Mouse (Mus musculus) heart, adult 2 months (tissue): Measurements from ENCODE around the gene Rap1gap2. TPM values are rescaled to one million over a fixed set of nuclear protein-coding genes. Genes with fewer than 3 reads are reported as not detected.
"Not testable (repeated sequence)": the region's sequence is repeated elsewhere in the genome, so short reads cannot be mapped to it uniquely, and the experiment has no call there.

ENCODE experiments used
- DNase-seq, 2 experiments: peaks; one replicate each; pipeline ENCODE4 v3.0.0; 2021
- H3K27ac ChIP-seq: fragments of 200-600 bp; 2 replicates; pipeline ENCODE4 v1.8.1; 2022
- H3K27me3 ChIP-seq: fragments of 200-500 bp; 2 replicates; pipeline ENCODE4 v1.6.1; 2012; ENCODE audit warnings: mild to moderate bottlenecking, low read length, inconsistent platforms, mixed read lengths; ENCODE audit not compliant: control insufficient read depth, insufficient read depth
- H3K36me3 ChIP-seq: fragments of 200-500 bp; 2 replicates; pipeline ENCODE4 v1.6.1; 2012; ENCODE audit warnings: low read length, inconsistent platforms; ENCODE audit not compliant: control insufficient read depth, insufficient read depth
- H3K4me1 ChIP-seq: fragments of 200-500 bp; 2 replicates; pipeline ENCODE4 v1.6.1; 2011; ENCODE audit warnings: low read length; ENCODE audit not compliant: control insufficient read depth, insufficient read depth
- H3K4me3 ChIP-seq: fragments of 200-600 bp; 2 replicates; pipeline ENCODE4 v1.8.1; 2022
- H3K79me2 ChIP-seq: fragments of 200-500 bp; replicated peaks from 2 replicates; pipeline ENCODE4 v1.6.1; 2012; ENCODE audit warnings: mild to moderate bottlenecking, inconsistent platforms, low read length, moderate library complexity, mixed read lengths; ENCODE audit not compliant: control insufficient read depth, insufficient read depth
- H3K9ac ChIP-seq: fragments of 200-500 bp; 2 replicates; pipeline ENCODE4 v1.6.1; 2012; ENCODE audit warnings: low read depth, mild to moderate bottlenecking, control low read depth, inconsistent platforms, low read length, mixed read lengths
- CTCF ChIP-seq: fragments of 200-600 bp; IDR thresholded peaks from 2 replicates; pipeline ENCODE4 v1.8.1; 2022; ENCODE audit warnings: antibody characterized with exemption, mild to moderate bottlenecking, moderate library complexity
- EP300 ChIP-seq: fragments of 200-500 bp; IDR thresholded peaks from 2 replicates; pipeline ENCODE4 v1.6.1; 2011; ENCODE audit warnings: low read depth, low read length, control low read depth; ENCODE audit not compliant: insufficient read depth
- POLR2A ChIP-seq: fragments of 200-500 bp; IDR thresholded peaks from 2 replicates; pipeline ENCODE4 v1.6.1; 2011; ENCODE audit warnings: mild to moderate bottlenecking, low read depth, low read length, control low read depth; ENCODE audit not compliant: insufficient read depth
- WGBS: fragments of 180-500 bp; shearing (Covaris S2); methylation state at CpG from one replicate; pipeline ENCODE4 v1.1.7; 2018; 5-methylcytosine and 5-hydroxymethylcytosine counted together
- intact Hi-C: fragments of 180-260 bp; cut with DNase I; formaldehyde crosslinking; loops from one replicate; pipeline ENCODE4 v1.15.1; 2025
- polyA plus RNA-seq: library from polyadenylated mRNA; depleted of rRNA; stranded (reverse); fragments of >200 nt; gene quantifications from 2 replicates; pipeline ENCODE4 v1.2.3, GENCODE M21; 2012
- total RNA-seq, 2 experiments: library from RNA; stranded (reverse); gene quantifications; 2 replicates each; pipeline ENCODE4 v1.2.3; 2021

The Rap1gap2 gene
- total and polyA plus RNA-seq, 3 experiments, result 43.9 to 88.9 (median 82.7) TPM

DNA sequence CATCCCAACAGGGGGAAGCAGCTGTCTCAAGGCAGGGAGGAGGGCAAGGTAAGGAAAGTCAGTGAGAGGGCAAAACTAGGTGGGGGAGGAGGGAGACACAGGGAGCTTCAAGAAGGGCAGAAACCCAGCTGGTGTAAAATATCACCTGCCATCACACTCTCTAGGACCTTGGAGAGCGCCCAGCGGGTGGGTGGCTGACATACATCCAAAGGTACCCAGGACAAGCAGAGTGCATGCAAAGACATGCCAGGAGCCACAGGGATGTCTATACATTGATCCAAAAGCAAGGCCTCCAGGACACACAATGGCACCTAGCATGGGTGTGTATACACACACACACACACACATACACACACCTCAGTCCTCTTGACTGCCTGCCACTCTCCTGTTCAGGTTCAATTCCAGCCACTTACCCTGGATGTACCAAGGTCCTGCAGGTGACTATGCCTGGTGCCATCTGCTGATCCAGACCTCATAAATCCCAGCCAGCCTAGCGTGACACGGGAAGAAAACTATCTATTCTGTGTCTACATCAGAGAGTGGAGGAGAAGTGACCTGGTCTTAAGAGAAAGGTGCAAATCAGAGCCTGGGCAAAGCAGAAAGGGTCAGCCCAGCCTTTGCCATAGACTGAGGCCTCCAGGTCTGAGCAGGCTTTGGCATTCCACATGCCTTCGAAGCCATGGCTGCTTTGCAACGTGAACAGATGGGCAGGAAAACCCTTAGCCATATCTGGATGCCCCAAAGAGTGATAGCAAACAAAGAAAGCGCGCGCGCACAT, 25.6 kb downstream of the Rap1gap2 start:
- H3K27me3 ChIP-seq, result peaks cover 8% of the 10 kb centered on the region
- no peaks in the 10 kb centered on the region for H3K36me3 ChIP-seq
- H3K79me2 ChIP-seq, result no peaks in the 10 kb centered on the region
- no peak overlapping the region for H3K27ac ChIP-seq
- WGBS, result 58% methylated on average over 10 of the region's 10 CpGs
- no peaks in the 10 kb centered on the region for H3K4me1 ChIP-seq
- H3K9ac ChIP-seq, result no peak overlapping the region
- TF ChIP-seq EP300 (no peak), POLR2A (no peak), CTCF (no peak)
- no peak for DNase-seq
- H3K4me3 ChIP-seq, result no peak overlapping the region
- intact Hi-C loops, result no loop called here

DNA sequence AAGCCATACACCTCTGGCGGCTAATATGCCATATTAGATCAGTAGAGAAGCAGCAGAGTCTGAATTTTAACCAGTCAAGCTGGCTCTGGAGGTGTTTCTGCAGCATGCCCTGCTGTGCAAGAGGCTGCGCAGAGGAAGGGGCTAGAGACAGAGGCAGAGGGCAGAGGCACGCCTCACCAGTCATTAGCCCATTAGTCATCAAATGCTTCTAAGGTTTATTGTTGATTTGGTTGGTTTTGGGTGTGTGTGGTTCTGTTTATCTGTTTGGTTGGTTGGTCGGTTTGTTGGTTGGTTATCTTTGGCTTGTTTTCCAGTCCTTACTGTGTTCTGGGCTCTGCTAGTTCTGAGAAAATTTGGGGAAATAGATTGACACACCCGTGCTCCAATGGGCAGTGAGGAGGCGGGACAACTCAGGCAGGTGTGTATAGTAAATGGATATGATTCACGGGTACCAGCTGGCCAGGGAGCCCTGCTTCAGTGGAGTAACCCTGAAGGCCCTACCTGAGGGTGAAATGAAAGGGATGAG, 26.8 kb downstream of the Rap1gap2 start:
- 61% methylated on average over 7 of the region's 7 CpGs for WGBS
- H3K4me3 ChIP-seq, result no peak overlapping the region
- no peaks in the 10 kb centered on the region for H3K79me2 ChIP-seq
- no peaks in the 10 kb centered on the region for H3K36me3 ChIP-seq
- H3K4me1 ChIP-seq, result no peaks in the 10 kb centered on the region
- no peak overlapping the region for H3K9ac ChIP-seq
- H3K27me3 ChIP-seq, result peaks cover 4% of the 10 kb centered on the region; the same call in 1 of the 2 replicates
- TF ChIP-seq POLR2A (no peak), EP300 (no peak), CTCF (no peak)
- H3K27ac ChIP-seq, result no peak overlapping the region
- intact Hi-C loops, result no loop called here
- no peak for DNase-seq

DNA sequence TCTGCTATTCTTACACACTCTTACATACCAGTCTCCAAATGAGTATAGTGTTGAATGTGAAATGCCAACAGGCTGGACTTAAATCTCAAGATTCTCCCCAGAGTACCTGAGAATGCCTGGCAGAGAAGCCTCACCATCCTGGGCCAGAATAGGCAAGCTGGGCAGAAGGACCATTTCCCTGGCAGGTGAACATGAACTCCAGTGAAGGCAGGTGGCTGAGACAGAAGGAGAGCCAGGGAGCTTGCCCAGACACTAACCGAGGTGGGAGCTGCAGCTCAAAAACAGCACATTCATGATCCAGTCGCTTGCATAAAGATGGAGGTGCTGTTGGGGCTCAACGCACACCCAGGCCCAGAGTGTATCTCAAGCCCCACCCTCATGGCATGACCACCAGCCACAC, 28.3 kb downstream of the Rap1gap2 start:
- Histone ChIP-seq H3K36me3 (no peaks in the 10 kb centered on the region), H3K4me1 (no peaks in the 10 kb centered on the region), H3K9ac (no peak overlapping the region), H3K27me3 (no peaks in the 10 kb centered on the region), H3K4me3 (no peak overlapping the region), H3K27ac (no peak overlapping the region), H3K79me2 (no peaks in the 10 kb centered on the region)
- intact Hi-C loops, result no loop called here
- no peak for TF ChIP-seq CTCF
- TF ChIP-seq POLR2A, result no peak
- TF ChIP-seq EP300, result no peak
- 67% methylated on average over 3 of the region's 3 CpGs for WGBS
- no peak for DNase-seq

DNA sequence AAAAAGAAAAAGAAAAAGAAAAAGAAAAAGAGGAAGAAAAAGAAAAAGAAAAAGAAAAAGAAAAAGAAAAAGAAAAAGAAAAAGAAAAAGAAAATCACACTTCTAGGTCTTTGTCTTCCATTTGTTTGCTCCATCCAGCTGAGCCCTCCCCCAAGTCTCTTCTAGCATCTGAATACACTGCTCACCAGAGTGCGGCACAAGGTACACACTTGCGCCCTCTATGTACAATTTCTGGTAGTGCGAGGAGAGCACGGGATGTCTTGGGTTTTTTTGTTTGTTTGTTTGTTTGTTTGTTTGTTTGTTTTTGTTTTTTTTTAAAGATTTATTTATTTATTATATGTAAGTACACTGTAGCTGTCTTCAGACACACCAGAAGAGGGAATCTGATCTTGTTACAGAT, 29.4 kb downstream of the Rap1gap2 start:
- H3K9ac ChIP-seq, H3K36me3 ChIP-seq, DNase-seq, H3K4me1 ChIP-seq, H3K27ac ChIP-seq, H3K27me3 ChIP-seq, H3K4me3 ChIP-seq, H3K79me2 ChIP-seq, intact Hi-C loops: not testable (repeated sequence)
- 57% methylated on average over 4 of the region's 4 CpGs for WGBS
- peak; percentile 37 for TF ChIP-seq CTCF

DNA sequence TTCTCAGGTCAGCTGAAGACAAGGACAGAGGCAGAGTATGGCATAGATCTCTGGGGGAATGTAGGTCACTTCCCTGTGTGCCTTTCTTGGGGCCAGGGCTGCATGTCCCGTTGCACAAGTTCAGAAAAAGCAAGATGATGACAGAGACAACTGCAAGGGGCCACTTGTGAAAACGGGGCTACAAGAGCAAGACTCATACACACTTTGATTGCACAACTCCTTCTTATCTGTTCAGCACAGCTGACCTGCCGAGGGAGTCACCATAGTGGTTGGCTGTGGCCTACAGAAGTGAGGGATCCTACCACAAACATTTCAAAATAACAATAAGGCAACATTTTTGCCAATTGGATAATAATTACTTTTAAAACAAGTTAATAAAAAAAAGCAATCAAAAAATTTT, 33.6 kb downstream of the Rap1gap2 start:
- Histone ChIP-seq H3K4me1 (no peaks in the 10 kb centered on the region; the same call in 1 of the 2 replicates), H3K27ac (no peak overlapping the region), H3K36me3 (no peaks in the 10 kb centered on the region), H3K27me3 (no peaks in the 10 kb centered on the region), H3K9ac (no peak overlapping the region), H3K79me2 (no peaks in the 10 kb centered on the region), H3K4me3 (no peak overlapping the region)
- DNase-seq, result no peak
- TF ChIP-seq POLR2A (no peak), EP300 (no peak), CTCF (no peak)
- intact Hi-C loops, result no loop called here
- WGBS, result 28% methylated on average over 3 of the region's 3 CpGs

DNA sequence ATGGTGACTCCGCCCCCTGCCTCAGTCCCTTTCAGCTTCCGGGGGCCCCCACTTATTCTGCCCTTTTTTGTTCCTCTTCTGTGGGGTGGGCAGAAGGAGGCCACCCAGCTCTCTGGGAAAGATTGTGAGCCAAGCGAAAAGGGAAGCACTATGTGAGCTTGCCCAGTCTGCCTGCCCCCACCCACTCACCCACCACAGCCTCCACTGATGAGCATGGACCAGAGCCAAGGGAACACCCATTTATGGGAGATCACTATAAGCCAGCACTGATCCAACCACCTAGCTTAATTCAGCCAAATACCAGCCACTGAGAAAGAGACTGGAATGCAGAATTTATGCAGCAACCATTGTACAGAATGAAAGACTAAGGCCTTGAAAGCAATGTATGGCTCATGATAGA, 34.8 kb downstream of the Rap1gap2 start:
- no peak overlapping the region for H3K27ac ChIP-seq
- no peaks in the 10 kb centered on the region for H3K79me2 ChIP-seq
- H3K4me3 ChIP-seq, result no peak overlapping the region
- no peaks in the 10 kb centered on the region for H3K27me3 ChIP-seq
- DNase-seq, result peak in 1 of 2 experiments; percentile 48
- no peak for TF ChIP-seq EP300
- no peak for TF ChIP-seq POLR2A
- no peak for TF ChIP-seq CTCF
- no peaks in the 10 kb centered on the region; the same call in 1 of the 2 replicates for H3K4me1 ChIP-seq
- no peak overlapping the region for H3K9ac ChIP-seq
- WGBS, result 82% methylated on average over 3 of the region's 3 CpGs
- H3K36me3 ChIP-seq, result no peaks in the 10 kb centered on the region
- intact Hi-C loops, result no loop called here
